Mouse (Mus musculus) CD4-positive, CD25-positive, alpha-beta regulatory T cell, adult 2 months (primary cell): Measurements from ENCODE around the gene Sp8.
A peak's percentile ranks its signal among the peaks of the same experiment; 100 is the strongest.

Experiments
- DNase-seq: peaks from one replicate; pipeline ENCODE4 v3.0.0-alpha.2; 2012; ENCODE audit warnings: low read depth, low spot score

Gene Sp8

DNA sequence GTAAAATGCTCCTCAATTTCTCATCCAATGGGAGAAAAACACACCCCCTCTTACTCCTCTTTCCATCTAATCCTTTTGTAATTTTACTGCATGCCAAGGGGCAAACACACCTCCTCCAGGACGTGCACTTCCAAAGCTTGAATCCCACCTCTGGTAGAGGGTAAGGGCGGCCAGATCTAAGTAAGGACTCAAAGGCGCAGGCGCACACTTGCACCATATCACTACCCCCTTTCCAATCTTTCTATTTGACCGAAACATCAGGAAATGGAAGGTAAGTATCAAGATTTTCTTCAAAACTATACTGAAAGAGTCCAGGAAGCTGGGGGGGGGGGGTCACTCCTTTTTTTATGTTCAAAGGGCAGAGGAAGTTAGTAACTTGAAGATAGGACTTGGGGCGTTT, at the start of gene Sp8:
Gene Sp8, plus strand, starts transcription at position 109 of the 400 bp plus-strand sequence.
- no peak for DNase-seq

DNA sequence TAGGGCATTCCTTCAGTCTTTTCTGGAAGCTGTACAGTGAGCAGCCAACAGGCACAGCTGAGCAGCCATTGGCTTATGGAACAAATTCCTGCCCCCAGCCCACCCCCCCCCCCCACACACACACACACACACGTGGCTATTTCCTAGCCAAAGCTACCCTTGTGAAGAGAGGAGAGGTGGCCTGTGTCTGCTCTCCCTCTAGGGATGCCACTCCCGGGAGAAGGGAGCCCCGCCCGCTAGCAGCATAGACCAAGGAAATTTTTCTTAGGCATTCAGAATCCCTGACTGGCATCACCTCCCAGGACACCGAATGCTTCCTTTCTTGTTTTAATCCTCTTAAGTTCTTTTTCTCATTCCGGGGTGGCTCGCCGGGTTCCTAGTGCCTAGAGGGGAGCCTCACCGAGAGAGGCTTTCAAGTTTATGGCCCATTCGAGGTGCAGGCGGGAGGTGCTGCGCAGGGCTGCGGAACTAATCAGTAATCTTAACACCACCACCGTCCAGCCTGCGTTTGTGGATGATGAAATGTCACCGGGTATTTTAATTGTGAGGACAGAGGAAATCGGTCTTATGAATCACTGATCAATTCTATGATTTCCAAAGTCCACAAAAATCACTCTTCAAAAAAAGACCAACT, 34.7 kb upstream of the Sp8 start:
- DNase-seq, result no peak

DNA sequence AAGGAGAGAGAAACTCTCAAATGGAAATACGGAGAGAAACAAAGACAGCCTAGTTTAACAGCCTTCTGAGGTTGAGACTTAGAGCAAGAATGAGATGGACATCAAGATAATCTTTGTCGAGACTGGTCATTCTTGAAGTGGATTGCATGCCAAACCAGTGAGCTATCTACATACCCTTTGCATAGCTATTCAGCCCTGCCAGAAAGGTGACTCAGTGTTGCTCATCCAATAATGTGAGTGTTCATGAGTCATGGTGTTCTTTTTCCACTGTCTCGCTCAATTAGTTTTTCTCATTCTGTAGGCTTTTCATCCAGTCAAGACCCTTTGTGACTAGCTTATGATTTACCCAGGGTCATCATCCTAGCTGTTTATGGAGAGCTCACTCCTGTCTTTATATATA, 31.6 kb upstream of the Sp8 start:
- DNase-seq, result no peak

DNA sequence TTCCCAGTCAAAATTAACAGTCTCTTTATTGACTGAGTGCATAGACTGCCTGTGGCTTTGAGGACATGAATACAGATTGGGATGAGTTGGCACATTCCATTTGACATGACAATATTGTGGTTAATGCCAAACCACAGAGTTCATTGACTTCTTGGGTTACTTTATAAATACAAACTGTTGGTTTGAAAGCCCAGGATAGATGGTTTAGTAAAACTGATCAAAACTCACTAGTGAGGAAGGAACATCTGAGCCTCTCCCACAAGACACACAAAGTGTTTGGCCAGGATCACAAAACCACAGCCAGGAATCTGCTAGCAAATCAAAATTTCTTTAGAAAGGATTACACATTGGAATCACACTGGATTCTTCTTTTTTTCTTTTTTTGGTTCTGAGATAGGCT, 30.0 kb upstream of the Sp8 start:
- no peak for DNase-seq

DNA sequence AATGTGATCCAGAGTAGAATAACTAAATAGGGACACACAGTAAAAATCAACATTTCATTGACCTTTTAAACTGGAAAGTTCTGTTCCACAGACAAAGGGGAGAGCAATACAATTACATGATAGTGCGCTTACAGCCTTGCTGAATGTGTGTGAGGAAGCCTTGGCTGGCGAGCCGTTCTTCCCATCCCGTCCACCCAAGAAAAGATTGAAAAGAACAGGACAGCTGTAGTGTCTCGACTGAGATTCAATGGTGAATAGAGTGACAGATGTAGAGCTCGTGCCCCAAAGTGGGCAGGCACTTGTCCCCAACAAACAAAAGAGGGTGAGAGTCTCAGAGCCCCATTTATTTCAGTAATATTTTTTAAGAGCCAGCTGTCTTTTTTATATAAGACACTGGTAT, 16.2 kb upstream of the Sp8 start:
- DNase-seq, result no peak

DNA sequence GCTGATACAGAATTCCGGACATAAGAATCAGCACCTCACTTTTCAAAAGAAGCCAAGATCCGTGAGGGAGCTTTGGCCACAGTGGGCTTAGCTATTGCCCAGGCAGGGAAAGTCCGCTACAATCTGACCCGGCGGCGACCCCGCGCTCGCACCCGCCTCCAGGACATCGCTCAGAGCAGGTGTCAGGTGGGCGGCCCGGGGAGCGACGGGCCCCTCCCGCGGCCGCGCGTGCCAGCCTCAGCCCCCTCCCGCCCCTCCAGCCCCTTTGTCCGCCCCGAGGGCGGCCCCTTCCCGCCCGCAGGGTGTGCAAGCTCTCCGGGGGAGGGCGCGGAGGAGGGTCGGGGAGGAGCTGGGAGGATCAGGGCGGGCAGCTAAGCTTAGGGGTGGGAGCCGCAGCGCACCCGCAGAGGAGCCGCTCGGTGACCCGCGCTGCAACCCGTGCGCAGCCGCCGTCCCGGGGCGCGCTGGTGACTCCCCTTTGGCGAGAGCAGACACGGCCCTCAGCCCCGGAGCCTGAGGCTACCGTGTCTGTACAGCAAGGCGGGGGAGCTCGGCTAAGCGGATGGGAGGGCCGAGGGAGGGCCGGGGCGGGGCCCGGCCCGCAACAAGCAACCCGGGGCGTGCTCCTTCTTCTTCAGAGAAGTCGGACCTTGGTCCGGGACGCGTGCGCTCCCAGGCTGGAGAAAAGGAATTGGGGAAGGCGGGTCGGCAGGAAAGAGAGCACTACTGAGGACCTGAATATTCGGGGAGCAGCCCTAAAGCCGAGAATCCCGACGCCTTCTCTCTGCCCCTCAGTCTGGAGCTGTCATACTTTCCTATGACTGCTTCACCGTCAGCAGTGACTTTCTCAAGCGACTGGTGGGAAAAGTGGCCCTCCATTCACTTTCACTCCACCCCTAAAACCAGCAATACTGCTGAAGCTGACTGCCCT, 9.5 kb upstream of the Sp8 start:
- DNase-seq, result peak; percentile 7

DNA sequence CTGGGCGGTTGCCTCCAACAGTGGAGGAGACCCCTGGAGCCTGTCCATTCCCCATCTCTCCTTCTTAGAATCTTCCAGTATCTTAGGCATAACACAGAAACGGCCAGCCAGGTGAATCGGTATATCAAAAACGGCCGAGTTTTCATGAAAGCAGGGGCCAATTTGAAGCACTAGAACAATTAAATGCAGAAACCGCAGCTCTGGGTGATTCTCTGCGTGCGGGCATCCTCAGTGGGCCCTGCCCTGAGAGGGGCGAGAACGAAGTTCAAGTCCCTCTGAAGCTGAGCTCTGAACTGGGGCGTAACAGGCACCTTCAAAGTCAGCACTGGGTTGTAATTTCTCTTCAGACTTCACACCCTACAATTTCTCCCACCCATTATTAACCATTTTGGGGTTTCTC, 8.8 kb upstream of the Sp8 start:
- DNase-seq, result no peak

DNA sequence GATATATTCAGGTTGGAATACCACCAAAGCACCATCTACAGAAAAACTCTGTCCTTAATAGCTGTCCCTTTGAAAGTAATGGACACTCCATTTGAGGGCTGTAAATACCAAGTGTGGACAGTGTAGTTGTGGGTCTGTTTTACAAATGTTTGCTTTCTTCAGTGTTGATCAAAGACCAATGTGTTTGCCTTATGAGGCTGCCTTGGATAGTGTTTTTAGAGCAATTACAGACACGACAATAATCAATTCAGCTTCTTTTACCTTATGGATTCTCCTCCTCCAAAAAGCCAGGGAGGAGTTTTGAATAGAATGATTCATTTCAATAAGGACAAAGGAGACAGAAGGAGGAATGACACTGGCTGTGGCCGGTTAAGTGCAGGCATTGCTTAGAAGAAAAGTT, 7.9 kb upstream of the Sp8 start:
- no peak for DNase-seq

DNA sequence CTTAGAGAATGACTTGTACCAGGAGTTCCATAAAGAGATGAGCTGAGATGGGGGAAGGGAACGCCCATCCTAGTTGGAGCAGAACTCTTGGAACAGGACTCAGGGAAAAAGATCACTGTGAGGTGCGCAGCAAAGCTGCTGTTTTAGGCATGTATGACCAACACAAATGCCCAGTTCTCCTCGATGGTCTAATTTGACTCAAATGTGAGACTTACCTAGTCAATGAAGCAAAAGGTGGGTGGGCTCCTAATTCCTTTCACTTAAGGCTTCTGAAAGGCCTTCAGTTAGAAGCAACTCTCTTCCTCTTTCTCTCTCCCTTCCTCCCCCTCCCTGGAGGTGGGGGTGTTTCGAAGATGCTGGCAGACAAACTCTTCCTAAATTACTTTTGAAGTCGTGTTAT, 6.7 kb upstream of the Sp8 start:
- no peak for DNase-seq

DNA sequence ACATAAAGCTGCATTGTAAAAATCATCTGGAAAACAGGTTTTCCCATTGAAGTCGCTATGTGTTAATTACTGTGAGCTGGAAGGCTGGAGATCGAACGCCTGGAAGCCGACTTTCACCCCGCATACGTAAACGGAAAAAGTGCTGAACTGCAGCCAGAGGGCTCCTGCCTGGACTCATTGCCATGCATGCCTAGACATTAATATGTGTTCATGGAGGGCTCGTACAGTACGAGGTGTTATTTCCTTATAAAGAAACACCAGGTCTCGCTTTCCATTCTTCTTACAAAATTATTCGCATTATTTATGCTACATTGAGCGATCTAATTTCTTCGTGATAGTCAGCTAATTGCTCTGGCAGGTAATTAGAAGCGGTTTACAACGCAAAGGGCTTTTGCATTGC, 5.8 kb upstream of the Sp8 start:
- no peak for DNase-seq

DNA sequence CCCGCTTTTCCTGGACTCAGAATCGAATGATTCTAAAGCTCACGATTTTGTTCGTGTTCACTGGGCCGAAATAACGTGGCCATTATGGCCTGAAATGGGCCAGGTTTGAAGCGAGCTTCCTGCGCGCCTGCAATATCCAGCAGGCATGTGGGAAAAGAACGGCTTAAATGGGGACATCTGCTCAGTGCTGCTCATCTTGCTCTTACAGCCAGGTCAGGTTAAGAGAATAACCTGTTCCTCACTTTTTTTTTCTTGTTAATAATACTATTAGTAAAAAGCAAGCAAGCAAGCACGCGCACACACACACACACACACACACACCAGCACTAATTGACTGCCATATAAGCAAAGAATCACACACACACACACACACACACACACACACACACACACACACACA, 5.3 kb upstream of the Sp8 start:
- DNase-seq, result no peak

DNA sequence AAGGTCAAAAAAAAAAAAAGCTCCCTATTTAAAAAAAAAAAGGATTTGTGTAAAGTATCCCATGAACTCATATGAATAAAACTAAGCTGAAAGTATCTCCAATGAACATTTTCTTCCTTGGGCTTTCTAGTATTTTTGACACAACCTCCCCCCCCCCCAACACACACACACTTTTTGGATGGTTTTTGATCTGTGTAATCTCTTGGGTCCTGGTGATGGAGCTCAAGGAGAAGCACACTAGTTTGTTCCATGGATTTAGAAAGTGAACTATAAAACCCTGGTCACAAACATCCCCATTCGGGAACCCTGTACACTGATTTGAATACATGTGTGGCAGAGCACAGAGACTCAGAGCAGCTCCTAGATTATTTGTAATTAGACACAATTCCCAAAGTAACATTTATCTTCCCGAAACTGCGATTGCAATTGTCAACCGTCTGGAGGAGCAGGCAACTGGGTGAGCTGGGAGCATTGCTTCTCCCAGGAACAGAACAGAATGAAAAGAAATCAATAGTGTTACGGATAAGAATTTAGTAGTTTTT, 4.7 kb upstream of the Sp8 start:
- DNase-seq, result no peak

DNA sequence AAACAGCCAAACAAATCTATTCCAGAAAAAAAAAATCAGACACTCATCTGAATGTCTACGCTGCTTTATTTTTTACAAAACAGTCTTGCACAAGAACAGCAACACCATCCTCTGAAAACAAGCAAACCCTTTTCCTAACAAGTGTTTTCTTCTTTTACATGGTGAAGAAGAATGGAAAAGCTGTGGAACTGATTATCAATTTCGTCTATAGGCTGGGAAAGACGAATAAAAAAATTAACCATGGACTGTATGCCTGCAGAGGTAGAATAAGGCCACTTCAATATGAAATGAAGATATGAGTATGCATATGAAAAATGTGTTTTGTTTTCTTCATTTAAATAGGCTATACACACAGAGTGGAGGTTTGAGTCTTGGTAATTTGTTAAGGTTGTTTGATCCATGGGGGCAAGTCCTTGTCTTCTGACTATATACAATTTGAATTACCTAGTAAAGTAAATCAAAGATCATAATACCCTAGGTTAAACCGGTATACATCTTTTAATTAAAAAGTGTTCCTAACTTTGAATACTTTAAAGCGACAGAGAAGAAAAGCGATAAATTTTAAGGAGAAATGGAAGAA, 4.1 kb upstream of the Sp8 start:
- no peak for DNase-seq

DNA sequence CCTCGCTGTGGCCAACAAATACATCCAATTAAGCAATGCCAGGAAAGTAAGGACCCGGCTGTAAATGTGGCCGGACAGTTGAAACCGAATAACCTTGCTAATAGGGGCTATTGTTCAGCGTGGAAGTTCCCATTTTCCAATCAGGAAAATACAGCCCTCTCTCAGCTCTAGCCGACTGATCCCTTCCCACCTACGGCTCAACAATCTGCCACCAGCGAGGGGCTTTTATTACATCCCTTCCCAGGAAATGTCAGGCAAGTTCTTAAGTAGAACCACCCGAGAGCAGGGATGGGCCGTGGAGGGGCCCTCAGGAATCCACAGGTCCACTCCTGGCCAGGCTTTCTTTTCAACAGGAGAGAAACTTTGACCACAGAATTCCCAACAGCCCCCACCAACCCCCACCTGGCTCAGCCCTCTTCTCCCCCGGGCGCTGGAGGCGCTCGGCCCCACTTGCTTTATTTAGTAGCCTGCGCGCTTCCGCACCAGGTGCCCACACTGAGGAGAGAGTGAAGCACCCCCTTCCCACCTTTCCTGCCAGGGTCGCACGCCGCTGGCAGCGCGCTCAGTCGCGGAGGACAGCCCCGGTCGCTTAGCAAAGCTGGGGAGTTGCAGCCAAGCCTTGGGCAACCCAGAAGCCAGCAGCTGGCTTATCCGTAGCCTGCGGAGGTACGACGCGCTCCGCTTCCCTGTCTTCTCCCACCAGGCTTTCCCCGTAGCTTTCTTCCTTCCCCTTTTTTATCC, 3.3 kb upstream of the Sp8 start:
- no peak for DNase-seq

DNA sequence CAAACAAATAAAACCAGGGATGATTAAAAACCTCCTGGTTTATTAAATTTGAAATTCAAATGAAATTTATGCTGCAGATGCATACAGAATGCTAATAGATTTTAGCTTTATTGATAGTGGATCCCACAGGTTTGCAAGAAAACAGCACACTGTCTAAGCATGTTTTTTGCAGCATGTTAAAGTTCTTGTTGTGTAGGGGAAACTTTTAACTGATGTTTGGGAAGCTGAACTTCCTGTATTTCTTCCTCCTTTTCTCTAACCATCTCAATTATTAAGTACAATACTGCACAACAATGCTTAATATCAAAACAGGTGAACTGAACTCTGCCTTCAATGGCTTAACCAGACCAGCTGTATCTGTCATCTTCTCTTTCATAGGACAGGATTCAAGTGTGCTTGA, 2.0 kb upstream of the Sp8 start:
- DNase-seq, result no peak

DNA sequence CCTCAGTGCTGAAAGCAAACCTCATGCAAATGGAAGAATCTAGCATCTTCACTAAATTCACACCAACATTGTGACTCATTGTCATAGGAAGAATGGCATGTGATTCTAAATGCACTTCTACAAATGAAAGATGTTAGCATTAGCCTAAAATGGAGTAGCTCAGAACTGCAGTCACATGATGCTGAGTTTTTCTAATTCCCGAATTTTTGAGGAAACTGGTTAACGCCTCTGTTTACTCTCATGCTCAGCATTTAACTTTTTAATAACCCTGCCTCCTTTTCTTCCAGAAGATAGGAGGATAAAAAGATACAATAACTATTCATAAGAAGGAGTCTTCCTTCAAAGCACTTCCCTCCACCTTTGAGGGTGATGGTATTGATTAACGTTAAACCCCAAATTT, 1.3 kb upstream of the Sp8 start:
- no peak for DNase-seq

DNA sequence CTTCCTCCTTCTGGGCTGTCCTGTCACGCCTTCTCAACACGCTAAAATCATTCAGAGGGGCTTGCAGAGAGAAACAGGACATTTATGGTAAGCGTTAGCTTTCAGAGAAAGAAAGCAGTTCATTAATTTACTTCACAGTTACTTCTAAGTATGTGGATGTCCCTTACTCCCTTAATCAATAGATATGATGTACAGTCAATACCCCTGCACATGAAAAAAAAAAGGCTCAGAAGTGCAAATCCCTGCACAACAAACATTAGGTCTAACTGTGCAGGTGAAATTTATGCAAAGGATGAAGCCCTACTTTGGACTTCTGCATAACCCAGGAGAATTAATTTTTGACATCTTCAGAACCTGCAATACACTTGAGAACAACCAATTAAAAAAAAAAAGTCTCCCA, 778 bp upstream of the Sp8 start:
- no peak for DNase-seq

DNA sequence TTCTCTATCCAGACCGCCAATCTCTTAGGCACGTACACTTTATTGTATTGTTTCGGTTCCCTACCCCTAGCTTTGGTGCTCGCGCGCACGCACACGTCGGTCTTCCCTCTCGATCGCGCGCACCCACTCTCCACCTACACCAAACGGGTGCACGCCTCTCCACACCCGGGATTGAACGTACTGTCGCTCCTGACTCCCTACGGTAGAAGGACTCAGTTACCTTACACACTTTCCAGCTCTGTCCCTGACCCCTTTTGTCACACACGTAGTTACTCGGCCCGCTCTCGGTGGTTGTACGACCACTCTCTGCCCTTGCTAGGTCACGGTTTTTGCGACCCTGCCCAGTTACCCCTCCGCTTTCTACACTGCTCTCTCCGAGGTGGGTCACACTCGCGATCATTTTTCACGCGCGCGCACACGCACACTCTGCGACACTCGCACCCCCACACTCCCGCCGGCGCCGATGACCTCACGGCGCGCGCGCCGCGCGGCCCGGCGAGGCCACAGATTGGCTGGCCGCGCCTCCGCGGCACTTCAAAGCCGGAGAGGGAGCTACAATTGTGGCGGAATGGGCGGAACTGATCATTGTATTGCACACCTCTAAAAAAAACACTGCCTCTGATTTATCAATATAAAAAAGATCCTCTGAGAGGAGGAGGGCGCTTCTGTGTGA, 656 bp downstream of the Sp8 start:
- peak; percentile 45 for DNase-seq

DNA sequence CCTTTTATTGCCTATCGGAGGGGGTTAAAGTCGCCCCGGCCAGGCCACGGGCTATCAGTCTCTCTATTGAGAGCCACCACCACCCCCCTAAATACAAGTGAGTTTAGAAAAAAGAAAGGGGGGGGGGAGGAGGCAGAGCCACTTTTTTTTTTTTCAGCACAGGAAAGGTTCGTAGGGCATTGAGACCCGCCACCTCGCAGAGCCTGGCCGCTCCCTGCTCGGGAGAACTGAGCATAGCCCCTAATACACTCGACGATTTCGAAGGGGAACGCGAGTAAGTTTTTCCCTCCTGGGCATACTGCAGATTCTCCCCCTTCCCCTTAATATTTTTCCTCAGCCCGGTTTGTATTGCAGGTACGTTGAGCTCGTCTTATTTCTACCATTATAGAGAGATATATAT, 1.3 kb downstream of the Sp8 start:
- no peak for DNase-seq

DNA sequence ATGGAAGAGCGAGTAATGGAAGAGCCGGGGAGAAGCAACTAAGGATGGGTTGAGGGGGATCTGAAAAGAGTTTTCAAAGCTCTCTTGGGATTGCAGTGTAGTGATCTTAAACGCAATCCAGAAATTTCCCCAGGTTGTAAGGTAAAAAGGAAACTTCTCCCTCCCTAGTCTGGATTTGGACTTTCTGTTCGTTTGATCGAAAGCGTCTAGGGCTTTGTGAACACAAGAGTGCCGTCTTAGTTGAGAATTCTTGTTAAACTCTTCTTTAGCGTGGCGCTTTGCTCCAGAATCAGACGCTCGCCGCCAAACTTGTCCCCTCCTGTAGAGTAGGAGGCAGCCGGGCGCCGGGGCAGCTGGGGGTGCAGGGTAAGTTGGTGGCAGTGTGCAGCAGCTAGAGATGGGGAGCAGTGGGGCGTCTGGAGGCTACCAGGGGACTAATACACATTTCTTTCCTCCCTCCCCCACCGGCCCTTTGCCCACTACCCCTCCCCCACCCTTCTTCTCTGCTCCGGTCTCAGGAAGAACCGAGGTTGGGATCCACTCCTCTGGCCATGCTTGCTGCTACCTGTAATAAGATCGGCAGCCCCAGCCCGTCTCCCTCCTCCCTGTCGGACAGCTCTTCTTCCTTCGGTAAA, 1.8 kb downstream of the Sp8 start:
- DNase-seq, result peak; percentile 8
